Mouse (Mus musculus): ENCODE data around the gene Atf6. TPM values are rescaled to one million over a fixed set of nuclear protein-coding genes. Genes with fewer than 3 reads are reported as not detected.
A peak's percentile ranks its signal among the peaks of the same experiment; 100 is the strongest.

Atf6 gene
- polyA plus RNA-seq, 1 experiment from 2014 or later: 9.8 TPM

DNA sequence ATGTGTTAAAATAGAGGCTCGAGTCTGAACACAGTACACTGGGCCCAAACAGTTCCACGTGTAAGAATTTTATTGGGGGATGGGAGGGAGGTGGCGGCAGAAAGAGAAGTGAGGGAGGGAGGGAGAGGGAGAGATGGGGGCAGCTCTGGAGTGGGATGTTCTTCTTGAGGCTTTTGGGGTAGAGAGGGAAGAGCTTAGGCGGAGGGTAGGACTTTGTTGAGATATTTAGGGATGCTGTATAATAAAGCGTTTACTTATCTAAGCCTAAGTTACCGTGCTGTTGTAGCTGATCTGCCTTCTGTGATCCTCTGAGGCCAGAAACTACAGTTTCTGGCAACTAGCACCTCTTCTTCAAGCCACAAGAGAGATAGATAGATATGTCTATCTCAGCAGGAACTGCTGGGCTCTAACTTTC is 18.5 kb upstream of the Atf6 start:
- Histone ChIP-seq H3K4me1 (replicated peaks; ENCODE audit: control insufficient read depth, insufficient read depth, low read length) (no peaks in the 10 kb centered on the region), H3K36me3 (ENCODE audit: control insufficient read depth, insufficient read depth, low read length) (no peaks in the 10 kb centered on the region), H3K4me3 (ENCODE audit: low read depth, low read length) (no peak overlapping the region), H3K27me3 (ENCODE audit: control insufficient read depth, insufficient read depth, low read length) (no peaks in the 10 kb centered on the region), H3K9me3 (ENCODE audit: control insufficient read depth, low read length) (no peaks in the 10 kb centered on the region), H3K9ac (ENCODE audit: low read length) (no peak overlapping the region), H3K4me2 (ENCODE audit: low read depth, low read length, severe bottlenecking) (no peak overlapping the region), H3K27ac (ENCODE audit: low read depth, low read length) (no peak overlapping the region)
- 59% methylated on average over 6 of the region's 6 CpGs for WGBS
- no peak for DNase-seq (ENCODE audit: low spot score)
- ATAC-seq (replicated peaks; ENCODE audit: low FRiP score): no peak

DNA sequence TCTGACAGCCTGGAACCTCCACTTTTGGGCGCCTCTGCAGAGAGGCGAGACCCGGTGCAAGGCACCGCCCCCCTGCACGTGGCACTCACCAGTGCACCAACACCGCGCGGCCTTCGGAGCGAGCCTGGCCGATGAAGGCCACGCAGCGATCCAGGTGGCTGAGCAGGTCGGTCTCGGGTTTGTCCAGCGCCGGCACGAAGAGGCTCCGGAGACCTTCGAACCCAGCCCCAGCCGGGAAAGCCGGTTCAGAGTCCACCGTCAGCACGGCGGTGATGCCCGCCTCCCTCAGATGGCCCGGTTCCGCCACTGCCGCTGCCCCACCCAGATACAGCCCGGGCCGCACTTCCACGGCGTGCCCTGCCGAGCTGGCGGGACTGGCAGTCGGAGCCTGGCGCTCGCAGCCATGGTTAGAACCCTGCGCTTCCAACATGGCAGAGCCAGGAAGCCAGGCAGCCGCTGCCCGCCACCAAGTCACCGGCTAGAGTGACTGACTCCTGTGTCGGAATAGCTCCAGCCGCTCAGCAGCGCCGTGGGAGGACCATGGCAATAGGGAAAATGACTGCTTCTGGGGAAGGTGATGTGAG is 17.5 kb upstream of the Atf6 start, which contains the start of the genes Gm26620 and Dusp12:
TSS of gene Gm26620 (plus strand) at position 88 of the 584 bp plus-strand sequence.
TSS of gene Dusp12 (minus strand) at position 563 of the 584 bp plus-strand sequence.
- WGBS: under 1% methylated on average over 46 of the region's 46 CpGs
- Histone ChIP-seq H3K9me3 (ENCODE audit: control insufficient read depth, low read length) (no peaks in the 10 kb centered on the region), H3K9ac (ENCODE audit: low read length) (peak within 1 kb of the TSS; percentile 86), H3K27me3 (ENCODE audit: control insufficient read depth, insufficient read depth, low read length) (no peaks in the 10 kb centered on the region), H3K36me3 (ENCODE audit: control insufficient read depth, insufficient read depth, low read length) (no peaks in the 10 kb centered on the region), H3K4me3 (ENCODE audit: low read depth, low read length) (peak within 1 kb of the TSS; percentile 93), H3K4me2 (ENCODE audit: low read depth, low read length, severe bottlenecking) (peak within 1 kb of the TSS; percentile 73), H3K27ac (ENCODE audit: low read depth, low read length) (peak within 1 kb of the TSS; percentile 15; the same call in 1 of the 2 replicates), H3K4me1 (replicated peaks; ENCODE audit: control insufficient read depth, insufficient read depth, low read length) (no peaks in the 10 kb centered on the region)
- DNase-seq (ENCODE audit: low spot score): peak; percentile 91
- ATAC-seq (replicated peaks; ENCODE audit: low FRiP score): peak; percentile 91

DNA sequence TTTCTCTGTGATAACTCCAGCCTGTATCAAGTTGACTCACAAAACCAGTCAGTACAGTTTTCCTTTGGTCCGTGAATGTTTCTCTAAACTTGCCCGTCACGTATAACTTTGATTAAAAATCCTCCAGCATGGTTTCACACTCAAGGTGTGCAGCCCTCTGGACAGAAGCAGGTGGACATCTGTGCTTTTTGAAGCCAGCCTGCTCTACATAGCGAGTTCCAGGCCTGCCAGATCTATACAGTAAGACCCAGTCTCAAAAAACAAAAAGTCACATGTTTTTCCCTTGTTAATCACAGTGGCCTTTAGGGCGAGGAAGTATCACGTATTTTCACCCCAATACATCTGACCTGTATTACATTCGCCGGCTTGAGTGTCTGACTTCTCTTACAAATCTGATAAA is 16.8 kb upstream of the Atf6 start:
- no peak for DNase-seq (ENCODE audit: low spot score)
- WGBS: 29% methylated on average over 8 of the region's 8 CpGs
- ATAC-seq (replicated peaks; ENCODE audit: low FRiP score): no peak

DNA sequence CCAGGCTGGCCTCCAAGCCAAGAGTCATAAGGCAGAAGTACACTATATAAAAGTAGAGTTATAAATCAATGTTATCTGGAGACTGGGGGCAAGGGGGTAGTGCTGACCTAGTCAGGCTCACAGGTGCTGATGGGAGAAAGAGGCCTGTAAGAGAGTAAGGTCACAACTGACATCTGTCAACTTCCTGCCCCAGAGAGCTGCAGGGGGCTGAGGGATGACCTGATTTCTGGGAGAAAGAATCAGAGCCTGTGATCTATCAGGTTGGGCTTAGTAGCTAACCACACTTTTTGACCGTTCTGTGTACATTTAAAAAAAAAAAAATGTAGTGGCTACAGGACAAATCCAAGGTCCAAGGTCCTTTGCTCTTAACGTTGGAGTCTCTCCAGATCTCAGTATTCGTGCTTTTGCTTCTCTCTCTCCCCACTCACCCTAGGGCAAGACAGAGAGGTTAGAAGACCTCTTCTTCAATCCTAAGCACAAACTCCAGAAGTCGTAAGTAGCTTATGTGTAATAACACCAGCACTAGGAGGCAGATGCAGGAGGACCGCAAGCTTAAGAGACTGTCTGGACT is 15.4 kb upstream of the Atf6 start:
- no peak for ATAC-seq (replicated peaks; ENCODE audit: low FRiP score)

More for the DNA sequence above, 16.8 kb upstream of the Atf6 start:
- H3K27me3 ChIP-seq (ENCODE audit: control insufficient read depth, insufficient read depth, low read length): no peaks in the 10 kb centered on the region
- peak overlapping the region; percentile 73 for H3K4me2 ChIP-seq (ENCODE audit: low read depth, low read length, severe bottlenecking)
- H3K9ac ChIP-seq (ENCODE audit: low read length): peak overlapping the region; percentile 86
- H3K4me1 ChIP-seq (replicated peaks; ENCODE audit: control insufficient read depth, insufficient read depth, low read length): no peaks in the 10 kb centered on the region
- peak overlapping the region; percentile 93 for H3K4me3 ChIP-seq (ENCODE audit: low read depth, low read length)
- H3K36me3 ChIP-seq (ENCODE audit: control insufficient read depth, insufficient read depth, low read length): peaks cover 3% of the 10 kb centered on the region
- no peak overlapping the region for H3K27ac ChIP-seq (ENCODE audit: low read depth, low read length)
- H3K9me3 ChIP-seq (ENCODE audit: control insufficient read depth, low read length): no peaks in the 10 kb centered on the region

DNA sequence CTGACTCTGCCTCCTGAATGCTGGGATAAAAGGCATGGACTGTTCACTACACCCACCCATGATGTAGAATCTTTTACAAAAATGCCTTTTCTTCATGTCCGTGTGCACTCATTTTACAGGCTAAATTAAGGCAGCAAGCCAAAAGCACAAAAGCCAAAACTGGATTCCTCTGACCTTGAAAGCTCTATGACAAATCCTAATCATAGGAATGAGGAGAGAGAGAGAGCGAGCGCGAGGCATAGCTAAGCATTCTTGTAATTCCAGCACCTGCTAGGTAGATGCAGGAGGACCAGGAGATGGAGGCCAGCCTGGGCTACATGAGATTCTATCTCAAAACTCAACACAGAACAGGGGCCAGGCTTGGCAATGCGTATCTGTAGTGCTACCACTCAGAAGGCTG is 9.3 kb upstream of the Atf6 start:
- Histone ChIP-seq H3K27ac (ENCODE audit: low read depth, low read length) (no peak overlapping the region), H3K9ac (ENCODE audit: low read length) (no peak overlapping the region), H3K4me1 (replicated peaks; ENCODE audit: control insufficient read depth, insufficient read depth, low read length) (no peaks in the 10 kb centered on the region), H3K4me3 (ENCODE audit: low read depth, low read length) (no peak overlapping the region), H3K36me3 (ENCODE audit: control insufficient read depth, insufficient read depth, low read length) (peaks cover 4% of the 10 kb centered on the region), H3K4me2 (ENCODE audit: low read depth, low read length, severe bottlenecking) (no peak overlapping the region), H3K9me3 (ENCODE audit: control insufficient read depth, low read length) (no peaks in the 10 kb centered on the region), H3K27me3 (ENCODE audit: control insufficient read depth, insufficient read depth, low read length) (no peaks in the 10 kb centered on the region)
- DNase-seq (ENCODE audit: low spot score) (no peak), ATAC-seq (replicated peaks; ENCODE audit: low FRiP score) (no peak)
- WGBS: 90% methylated on average over 5 of the region's 5 CpGs

More for the DNA sequence above, 15.4 kb upstream of the Atf6 start:
- H3K9me3 ChIP-seq (ENCODE audit: control insufficient read depth, low read length): no peaks in the 10 kb centered on the region
- no peak for DNase-seq (ENCODE audit: low spot score)
- no peaks in the 10 kb centered on the region for H3K4me1 ChIP-seq (replicated peaks; ENCODE audit: control insufficient read depth, insufficient read depth, low read length)
- H3K4me2 ChIP-seq (ENCODE audit: low read depth, low read length, severe bottlenecking): no peak overlapping the region
- no peaks in the 10 kb centered on the region for H3K27me3 ChIP-seq (ENCODE audit: control insufficient read depth, insufficient read depth, low read length)
- no peak overlapping the region for H3K27ac ChIP-seq (ENCODE audit: low read depth, low read length)
- WGBS: 89% methylated on average over 5 of the region's 5 CpGs
- no peak overlapping the region for H3K4me3 ChIP-seq (ENCODE audit: low read depth, low read length)
- no peak overlapping the region for H3K9ac ChIP-seq (ENCODE audit: low read length)
- peaks cover 4% of the 10 kb centered on the region for H3K36me3 ChIP-seq (ENCODE audit: control insufficient read depth, insufficient read depth, low read length)

DNA sequence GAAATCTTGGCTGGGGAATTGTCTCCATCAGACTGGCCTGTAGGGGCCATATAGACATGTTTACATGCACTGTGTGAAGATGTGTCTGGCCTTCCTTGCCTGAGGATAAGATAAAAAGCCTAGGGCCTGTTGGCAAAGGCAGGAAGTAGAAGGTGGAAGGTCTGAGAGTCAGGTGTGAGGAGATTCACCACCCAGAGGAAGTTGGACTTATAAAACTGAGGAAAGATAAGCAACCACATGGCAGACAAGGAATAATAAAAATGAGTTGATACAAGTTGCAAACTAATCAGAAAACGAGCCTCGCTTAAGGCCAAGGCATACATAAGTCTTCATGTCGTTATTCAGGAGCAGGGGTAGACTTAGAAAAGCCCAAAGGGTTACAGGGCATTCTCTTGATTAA is 8.1 kb upstream of the Atf6 start:
- no peak for ATAC-seq (replicated peaks; ENCODE audit: low FRiP score)
- no peak for DNase-seq (ENCODE audit: low spot score)
- no peaks in the 10 kb centered on the region for H3K9me3 ChIP-seq (ENCODE audit: control insufficient read depth, low read length)
- WGBS: 92% methylated on average over 3 of the region's 3 CpGs
- H3K27me3 ChIP-seq (ENCODE audit: control insufficient read depth, insufficient read depth, low read length): no peaks in the 10 kb centered on the region
- H3K4me3 ChIP-seq (ENCODE audit: low read depth, low read length): no peak overlapping the region
- H3K9ac ChIP-seq (ENCODE audit: low read length): no peak overlapping the region
- H3K4me1 ChIP-seq (replicated peaks; ENCODE audit: control insufficient read depth, insufficient read depth, low read length): no peaks in the 10 kb centered on the region
- peaks cover 4% of the 10 kb centered on the region for H3K36me3 ChIP-seq (ENCODE audit: control insufficient read depth, insufficient read depth, low read length)
- H3K4me2 ChIP-seq (ENCODE audit: low read depth, low read length, severe bottlenecking): no peak overlapping the region
- no peak overlapping the region for H3K27ac ChIP-seq (ENCODE audit: low read depth, low read length)

DNA sequence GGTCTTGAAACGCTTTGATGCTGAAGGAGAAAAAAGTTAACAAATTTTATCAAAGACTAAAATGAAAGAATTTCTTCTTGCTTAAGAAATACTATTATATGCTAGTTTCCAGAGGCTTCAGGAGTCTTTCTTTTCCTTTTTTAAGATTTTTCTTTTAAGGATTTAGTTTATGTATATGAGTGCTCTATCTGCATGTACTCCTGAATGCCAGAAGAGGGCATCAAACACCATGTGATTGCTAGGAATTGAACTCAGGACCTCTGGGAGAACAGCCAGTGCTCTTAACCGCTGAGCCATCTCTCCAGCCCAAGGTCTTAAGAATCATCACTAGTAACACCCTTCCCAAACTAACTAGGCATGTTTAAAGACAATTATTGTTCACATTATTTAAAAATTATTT is 4.4 kb upstream of the Atf6 start:
- Histone ChIP-seq H3K27me3 (ENCODE audit: control insufficient read depth, insufficient read depth, low read length) (no peaks in the 10 kb centered on the region), H3K9me3 (ENCODE audit: control insufficient read depth, low read length) (no peaks in the 10 kb centered on the region), H3K4me3 (ENCODE audit: low read depth, low read length) (no peak overlapping the region), H3K4me2 (ENCODE audit: low read depth, low read length, severe bottlenecking) (no peak overlapping the region), H3K9ac (ENCODE audit: low read length) (no peak overlapping the region), H3K27ac (ENCODE audit: low read depth, low read length) (no peak overlapping the region), H3K36me3 (ENCODE audit: control insufficient read depth, insufficient read depth, low read length) (no peaks in the 10 kb centered on the region), H3K4me1 (replicated peaks; ENCODE audit: control insufficient read depth, insufficient read depth, low read length) (no peaks in the 10 kb centered on the region)
- 92% methylated on average over 2 of the region's 2 CpGs for WGBS
- DNase-seq (ENCODE audit: low spot score) (no peak), ATAC-seq (replicated peaks; ENCODE audit: low FRiP score) (no peak)

DNA sequence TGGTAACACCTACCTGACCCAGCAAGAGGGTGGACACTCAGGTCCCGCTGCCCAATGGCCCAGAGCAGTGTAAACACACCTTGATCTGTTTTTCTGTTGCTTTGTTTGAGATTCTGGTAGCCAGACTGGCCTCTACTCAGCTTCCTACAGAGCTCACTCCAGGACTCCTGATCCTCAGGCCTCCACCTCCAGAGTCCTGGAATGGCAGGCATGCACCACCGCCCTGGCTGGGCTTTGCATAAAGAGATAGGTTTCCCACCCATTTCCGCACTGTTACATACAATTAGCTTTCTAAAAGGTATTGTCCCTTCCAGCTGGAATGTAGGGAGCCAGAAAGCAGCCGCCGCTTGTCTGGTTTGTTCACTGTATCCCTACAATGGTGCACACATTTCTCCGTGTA is 3.8 kb upstream of the Atf6 start:
- H3K27me3 ChIP-seq (ENCODE audit: control insufficient read depth, insufficient read depth, low read length): no peaks in the 10 kb centered on the region
- no peak overlapping the region for H3K27ac ChIP-seq (ENCODE audit: low read depth, low read length)
- no peaks in the 10 kb centered on the region for H3K9me3 ChIP-seq (ENCODE audit: control insufficient read depth, low read length)
- H3K9ac ChIP-seq (ENCODE audit: low read length): no peak overlapping the region
- WGBS: 90% methylated on average over 6 of the region's 6 CpGs
- H3K4me1 ChIP-seq (replicated peaks; ENCODE audit: control insufficient read depth, insufficient read depth, low read length): no peaks in the 10 kb centered on the region
- no peak for ATAC-seq (replicated peaks; ENCODE audit: low FRiP score)
- H3K4me3 ChIP-seq (ENCODE audit: low read depth, low read length): no peak overlapping the region
- DNase-seq (ENCODE audit: low spot score): no peak
- no peaks in the 10 kb centered on the region for H3K36me3 ChIP-seq (ENCODE audit: control insufficient read depth, insufficient read depth, low read length)
- no peak overlapping the region for H3K4me2 ChIP-seq (ENCODE audit: low read depth, low read length, severe bottlenecking)

DNA sequence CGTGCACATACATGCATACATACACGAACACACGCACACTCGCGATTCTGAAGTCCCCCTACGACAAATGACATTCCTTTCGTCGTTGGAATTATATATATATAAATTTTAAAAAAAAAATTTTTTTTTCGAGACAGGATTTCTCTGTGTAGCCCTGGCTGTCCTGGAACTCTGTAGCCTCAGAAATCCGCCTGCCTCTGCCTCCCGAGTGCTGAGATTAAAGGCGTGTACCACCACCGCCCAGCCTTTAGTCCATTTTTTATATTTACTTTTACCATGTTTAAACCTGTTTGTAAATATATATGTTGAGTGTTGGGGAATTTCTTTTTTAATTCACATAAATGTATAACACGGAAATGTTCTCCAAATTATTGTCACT is 1.3 kb upstream of the Atf6 start:
- WGBS: 20% methylated on average over 14 of the region's 14 CpGs
- peak overlapping the region; percentile 76 for H3K4me2 ChIP-seq (ENCODE audit: low read depth, low read length, severe bottlenecking)
- DNase-seq (ENCODE audit: low spot score) (no peak), ATAC-seq (replicated peaks; ENCODE audit: low FRiP score) (peak; percentile 28; the same call in 1 of the 2 replicates)
- no peaks in the 10 kb centered on the region for H3K27me3 ChIP-seq (ENCODE audit: control insufficient read depth, insufficient read depth, low read length)
- no peak overlapping the region for H3K27ac ChIP-seq (ENCODE audit: low read depth, low read length)
- no peaks in the 10 kb centered on the region for H3K36me3 ChIP-seq (ENCODE audit: control insufficient read depth, insufficient read depth, low read length)
- no peaks in the 10 kb centered on the region for H3K4me1 ChIP-seq (replicated peaks; ENCODE audit: control insufficient read depth, insufficient read depth, low read length)
- H3K9me3 ChIP-seq (ENCODE audit: control insufficient read depth, low read length): no peaks in the 10 kb centered on the region
- peak overlapping the region; percentile 60 for H3K9ac ChIP-seq (ENCODE audit: low read length)
- H3K4me3 ChIP-seq (ENCODE audit: low read depth, low read length): peak overlapping the region; percentile 84
